Mouse (Mus musculus) adrenal gland, postnatal 36 days (tissue): Measurements from ENCODE around the gene Rbks. TPM values are rescaled to one million over a fixed set of nuclear protein-coding genes. Genes with fewer than 3 reads are reported as not detected.

Source experiments
- DNase-seq, 2 experiments: peaks; one replicate each; pipeline ENCODE4 v3.0.0; 2021; ENCODE audit warnings: mixed read lengths in 1 of 2
- long read RNA-seq, 2 experiments: library from polyadenylated mRNA; stranded (forward); transcript quantifications; one replicate each; pipeline ENCODE4 v2.0.0; 2021; ENCODE audit warnings: borderline sequencing depth in 2 of 2
- total RNA-seq, 2 experiments: library from RNA; stranded (reverse); gene quantifications; 2 replicates each; pipeline ENCODE4 v1.2.3; 2021

Rbks gene
- total RNA-seq, result 10 to 100 TPM in 1 of 2 experiments, 1 to 10 TPM in 1; 6.6 to 16.7 TPM
- long read RNA-seq, experiment 1, transcript Rbks-201 (8 exons, 1,042 nt), result major isoform, 8 of 20 reads
- long read RNA-seq, experiment 1, partial matches to known transcripts, result 0 of 20 reads
- long read RNA-seq, experiment 1, other reads (novel, unspliced or antisense), result 12 of 20 reads
- long read RNA-seq, experiment 2, partial matches to known transcripts, result 0 of 3 reads
- long read RNA-seq, experiment 2, other reads (novel, unspliced or antisense), result 3 of 3 reads

- no peak for DNase-seq
Observed at GRCm38 (mm10) chr5:31696971-31697643, at the start of gene Rbks. Gene Rbks, minus strand, starts transcription at chr5:31697627.

- DNase-seq, result no peak
Observed at GRCm38 (mm10) chr5:31742521-31743031, 45.1 kb upstream of the Rbks start.

GRCm38 (mm10) chr5:31741931-31742330 is 44.5 kb upstream of the Rbks start:
- peak; percentile 35 to 41 for DNase-seq

- peak in 1 of 2 experiments; percentile 29 for DNase-seq
Observed at GRCm38 (mm10) chr5:31732644-31733338, 35.4 kb upstream of the Rbks start.

- DNase-seq, result no peak
Observed at GRCm38 (mm10) chr5:31727456-31727855, 30.0 kb upstream of the Rbks start.

- no peak for DNase-seq
Observed at GRCm38 (mm10) chr5:31725885-31726284, 28.5 kb upstream of the Rbks start.

GRCm38 (mm10) chr5:31724519-31724918 is 27.1 kb upstream of the Rbks start:
- peak; percentile 49 to 63 for DNase-seq

GRCm38 (mm10) chr5:31715486-31716150 is 18.2 kb upstream of the Rbks start:
- peak; percentile 79 to 81 for DNase-seq

GRCm38 (mm10) chr5:31713841-31714264 is 16.4 kb upstream of the Rbks start:
- DNase-seq, result no peak

- no peak for DNase-seq
Observed at GRCm38 (mm10) chr5:31713280-31713711, 15.9 kb upstream of the Rbks start.

GRCm38 (mm10) chr5:31709389-31709788 is 12.0 kb upstream of the Rbks start:
- DNase-seq, result peak in 1 of 2 experiments; percentile 40

- DNase-seq, result no peak
Observed at GRCm38 (mm10) chr5:31706826-31707225, 9.4 kb upstream of the Rbks start.

GRCm38 (mm10) chr5:31704971-31705370 is 7.5 kb upstream of the Rbks start:
- DNase-seq, result no peak

- no peak for DNase-seq
Observed at GRCm38 (mm10) chr5:31699397-31699796, 2.0 kb upstream of the Rbks start.

GRCm38 (mm10) chr5:31698931-31699330 is 1.5 kb upstream of the Rbks start:
- DNase-seq, result no peak

- peak; percentile 89 to 93 for DNase-seq
Observed at GRCm38 (mm10) chr5:31698297-31698726, 885 bp upstream of the Rbks start.

GRCm38 (mm10) chr5:31697644-31698296 is 343 bp upstream of the Rbks start, which contains the start of gene Babam2:
Gene Babam2, plus strand, starts transcription at chr5:31697684.
- DNase-seq, result peak; percentile 92 to 96

GRCm38 (mm10) chr5:31693191-31693590 is 4.2 kb downstream of the Rbks start:
- no peak for DNase-seq

GRCm38 (mm10) chr5:31687972-31688371 is 9.5 kb downstream of the Rbks start:
- no peak for DNase-seq

GRCm38 (mm10) chr5:31686040-31686439 is 11.4 kb downstream of the Rbks start:
- DNase-seq, result no peak

- DNase-seq, result no peak
Observed at GRCm38 (mm10) chr5:31682305-31682704, 15.1 kb downstream of the Rbks start.

GRCm38 (mm10) chr5:31680183-31680582 is 17.2 kb downstream of the Rbks start:
- no peak for DNase-seq
